Mouse (Mus musculus): ENCODE measurements at regions not wholly inside any gene's neighbourhood (a gene's known extent, or its start where the extent isn't known, plus 50 kb on each side); places are given as distances from the start of the nearest gene placed in this dataset.

GRCm38 (mm10) chr12:54456731-54457130, 199.6 kb downstream of the Sptssa start:
- no peak for DNase-seq (ENCODE audit: low spot score in 2 of 2)

GRCm38 (mm10) chr12:54454606-54455005, 201.8 kb downstream of the Sptssa start:
- DNase-seq (ENCODE audit: low spot score in 2 of 2): no peak

- no peak for DNase-seq (ENCODE audit: low spot score in 2 of 2)
These were observed 203.0 kb downstream of the Sptssa start for GRCm38 (mm10) chr12:54453343-54453742.

GRCm38 (mm10) chr12:54450369-54450768, 206.0 kb downstream of the Sptssa start:
- DNase-seq (ENCODE audit: low spot score in 2 of 2): no peak

GRCm38 (mm10) chr12:54448221-54448620, 208.2 kb downstream of the Sptssa start:
- DNase-seq (ENCODE audit: low spot score in 2 of 2): no peak

- DNase-seq (ENCODE audit: low spot score in 2 of 2): no peak
These were observed 209.0 kb downstream of the Sptssa start for GRCm38 (mm10) chr12:54447354-54447753.

GRCm38 (mm10) chr12:54446356-54446755, 210.0 kb downstream of the Sptssa start:
- no peak for DNase-seq (ENCODE audit: low spot score in 2 of 2)

GRCm38 (mm10) chr12:54444416-54444815, 212.0 kb downstream of the Sptssa start:
- no peak for DNase-seq (ENCODE audit: low spot score in 2 of 2)

GRCm38 (mm10) chr12:54443285-54443684, 213.1 kb downstream of the Sptssa start:
- no peak for DNase-seq (ENCODE audit: low spot score in 2 of 2)

- DNase-seq (ENCODE audit: low spot score in 2 of 2): no peak
These were observed 214.0 kb downstream of the Sptssa start for GRCm38 (mm10) chr12:54442408-54442807.

- DNase-seq (ENCODE audit: low spot score in 2 of 2): peak in 1 of 2 experiments; percentile 34
These were observed 215.4 kb downstream of the Sptssa start for GRCm38 (mm10) chr12:54440851-54441593.

- no peak for DNase-seq (ENCODE audit: low spot score in 2 of 2)
These were observed 217.6 kb downstream of the Sptssa start for GRCm38 (mm10) chr12:54438793-54439192.

- DNase-seq (ENCODE audit: low spot score in 2 of 2): no peak
These were observed 221.6 kb upstream of the Egln3 start for GRCm38 (mm10) chr12:54425236-54425635.

GRCm38 (mm10) chr12:54414829-54415228, 211.2 kb upstream of the Egln3 start:
- DNase-seq (ENCODE audit: low spot score in 2 of 2): no peak

- DNase-seq (ENCODE audit: low spot score in 2 of 2): no peak
These were observed 210.5 kb upstream of the Egln3 start for GRCm38 (mm10) chr12:54414201-54414600.

GRCm38 (mm10) chr12:54410038-54410605, 206.5 kb upstream of the Egln3 start:
- no peak for DNase-seq (ENCODE audit: low spot score in 2 of 2)

GRCm38 (mm10) chr12:54408906-54409305, 205.2 kb upstream of the Egln3 start:
- DNase-seq (ENCODE audit: low spot score in 2 of 2): no peak

GRCm38 (mm10) chr12:54407301-54407896, 203.7 kb upstream of the Egln3 start:
- no peak for DNase-seq (ENCODE audit: low spot score in 2 of 2)

GRCm38 (mm10) chr12:54405066-54405465, 201.4 kb upstream of the Egln3 start:
- DNase-seq (ENCODE audit: low spot score in 2 of 2): peak in 1 of 2 experiments; percentile 29

GRCm38 (mm10) chr12:54402591-54402990, 198.9 kb upstream of the Egln3 start:
- no peak for DNase-seq (ENCODE audit: low spot score in 2 of 2)

GRCm38 (mm10) chr12:54401665-54402064, 198.0 kb upstream of the Egln3 start:
- DNase-seq (ENCODE audit: low spot score in 2 of 2): no peak

- DNase-seq (ENCODE audit: low spot score in 2 of 2): no peak
These were observed 196.4 kb upstream of the Egln3 start for GRCm38 (mm10) chr12:54400084-54400483.

- DNase-seq (ENCODE audit: low spot score in 2 of 2): no peak
These were observed 194.4 kb upstream of the Egln3 start for GRCm38 (mm10) chr12:54398080-54398479.
